Mouse (Mus musculus) common myeloid progenitor, adult 5-6 weeks (primary cell): ENCODE data around the gene 9230104L09Rik. TPM values are rescaled to one million over a fixed set of nuclear protein-coding genes. Genes with fewer than 3 reads are reported as not detected.
A peak's percentile ranks its signal among the peaks of the same experiment; 100 is the strongest.

Experiments used
- ATAC-seq: replicated peaks from 2 replicates; pipeline ENCODE4 v1.8.0; 2016; ENCODE audit warnings: low read depth, mild to moderate bottlenecking, moderate TSS enrichment, inconsistent platforms; ENCODE audit not compliant: poor library complexity, severe bottlenecking
- total RNA-seq: library from RNA; stranded (forward); fragments of 200-1000, 187-1606 nt; gene quantifications from 2 replicates; pipeline ENCODE4 v1.2.3, GENCODE M21; 2017

The 9230104L09Rik gene
- total RNA-seq, 1 experiment from 2014 or later: not detected

DNA sequence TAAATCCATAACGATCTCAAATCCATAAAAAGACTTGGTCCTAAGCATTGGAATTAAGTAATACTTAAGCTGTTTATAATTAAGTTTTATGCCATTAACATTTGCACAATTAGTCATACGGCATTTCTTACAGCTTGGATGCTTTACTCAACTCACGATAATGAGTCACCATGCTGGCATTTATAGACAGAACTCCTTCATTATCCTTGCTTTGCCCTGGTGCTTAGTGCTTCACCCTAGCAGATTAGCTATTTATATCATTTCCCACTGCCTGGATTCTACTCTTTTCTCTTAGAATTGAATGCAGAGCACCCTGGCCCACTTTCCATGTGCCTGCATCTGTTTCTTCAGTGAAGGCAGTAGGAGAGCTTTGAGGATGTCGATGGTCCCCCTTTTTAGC is 7.3 kb downstream of the 9230104L09Rik start:
- no peak for ATAC-seq

DNA sequence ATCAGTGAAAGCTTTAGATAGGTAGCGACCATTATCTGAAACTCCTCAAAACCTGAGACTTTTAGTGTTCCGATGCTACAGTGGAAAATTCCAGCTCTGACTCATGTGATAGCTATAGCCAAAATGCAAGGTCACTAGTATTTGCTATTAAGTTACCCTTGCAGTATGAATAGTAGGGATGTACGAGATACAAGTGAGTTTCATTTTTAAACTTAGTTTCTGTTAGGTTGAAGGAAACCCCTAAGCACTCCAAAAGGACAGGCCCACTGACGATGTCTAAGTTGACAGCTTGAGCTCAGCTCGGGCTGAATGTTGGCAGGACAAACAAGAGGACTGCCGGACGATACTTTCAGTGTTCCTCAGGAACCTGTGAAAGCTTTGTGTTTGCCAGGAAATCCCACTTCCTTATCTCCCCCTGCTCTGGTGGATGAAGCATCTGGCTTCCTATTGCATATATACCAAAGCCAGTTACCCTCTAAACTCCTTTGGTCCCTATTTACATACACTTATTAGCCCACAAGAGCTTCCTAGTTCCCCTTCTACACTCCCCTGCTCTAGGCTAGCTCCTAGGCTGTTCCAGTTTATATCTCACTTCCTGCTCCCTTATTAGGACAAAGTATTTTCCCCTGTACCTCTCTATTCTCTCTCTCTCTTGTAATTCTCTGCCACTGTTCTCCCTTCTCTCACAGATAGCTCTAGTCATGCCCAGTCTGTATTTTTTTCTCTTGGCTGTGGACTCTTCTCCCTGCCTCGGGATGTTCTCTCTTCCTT is 8.0 kb downstream of the 9230104L09Rik start:
- peak; percentile 98 for ATAC-seq

DNA sequence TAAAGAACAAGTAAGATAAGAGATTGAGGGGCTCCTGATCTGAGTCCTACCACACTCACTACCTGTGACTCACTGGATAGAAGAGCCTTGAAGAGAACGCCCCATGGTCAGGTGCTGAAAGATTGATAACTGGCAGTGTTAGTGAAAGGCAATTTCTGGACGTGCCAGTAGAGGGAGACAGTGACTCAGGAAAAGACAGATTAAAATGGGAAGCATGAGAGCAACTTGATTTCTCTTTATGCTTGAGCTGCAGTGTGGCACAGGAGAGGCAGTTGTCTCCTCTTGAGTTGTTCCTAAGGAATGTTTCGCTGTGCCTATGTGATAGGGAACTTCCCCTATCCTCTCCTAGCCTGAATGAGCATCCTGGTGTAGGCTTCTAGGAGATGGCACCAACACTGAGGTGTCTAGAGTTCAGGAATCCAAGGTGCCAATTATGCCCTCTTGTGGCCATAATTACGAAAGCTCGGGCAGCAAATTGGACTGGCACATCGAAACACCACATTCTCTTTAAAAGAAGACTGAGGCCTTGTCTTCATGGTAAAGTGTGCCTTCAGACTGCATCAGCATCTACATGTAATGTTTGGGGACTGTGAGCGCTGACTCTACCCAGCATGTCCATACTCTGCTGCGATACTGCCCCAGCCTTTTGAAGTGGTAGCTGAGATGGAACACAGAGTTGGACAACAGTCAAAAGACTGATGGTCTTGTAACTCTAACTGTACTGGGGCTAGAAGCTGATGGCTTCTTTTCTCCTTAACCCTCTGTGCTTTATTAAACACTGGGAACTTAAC is 13.5 kb downstream of the 9230104L09Rik start:
- peak; percentile 96 for ATAC-seq

DNA sequence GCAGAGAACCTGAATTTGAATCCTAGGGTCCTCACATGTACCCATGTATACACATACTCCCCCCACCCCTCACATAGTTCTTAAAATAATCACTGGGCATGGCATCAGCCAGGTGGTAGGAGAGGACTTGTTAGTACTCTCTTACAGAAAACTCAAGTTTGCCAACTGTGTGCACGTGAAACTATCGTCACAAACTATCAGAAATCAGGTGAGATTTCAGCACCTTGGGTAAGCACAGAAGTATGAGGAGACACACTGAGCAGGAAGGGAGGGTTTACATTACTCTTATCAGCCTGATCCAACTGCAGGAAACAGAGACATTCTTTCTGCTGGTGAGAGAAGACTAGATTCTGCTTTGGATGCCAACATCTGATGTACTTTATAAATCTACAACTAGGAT is 25.6 kb downstream of the 9230104L09Rik start:
- ATAC-seq: no peak

DNA sequence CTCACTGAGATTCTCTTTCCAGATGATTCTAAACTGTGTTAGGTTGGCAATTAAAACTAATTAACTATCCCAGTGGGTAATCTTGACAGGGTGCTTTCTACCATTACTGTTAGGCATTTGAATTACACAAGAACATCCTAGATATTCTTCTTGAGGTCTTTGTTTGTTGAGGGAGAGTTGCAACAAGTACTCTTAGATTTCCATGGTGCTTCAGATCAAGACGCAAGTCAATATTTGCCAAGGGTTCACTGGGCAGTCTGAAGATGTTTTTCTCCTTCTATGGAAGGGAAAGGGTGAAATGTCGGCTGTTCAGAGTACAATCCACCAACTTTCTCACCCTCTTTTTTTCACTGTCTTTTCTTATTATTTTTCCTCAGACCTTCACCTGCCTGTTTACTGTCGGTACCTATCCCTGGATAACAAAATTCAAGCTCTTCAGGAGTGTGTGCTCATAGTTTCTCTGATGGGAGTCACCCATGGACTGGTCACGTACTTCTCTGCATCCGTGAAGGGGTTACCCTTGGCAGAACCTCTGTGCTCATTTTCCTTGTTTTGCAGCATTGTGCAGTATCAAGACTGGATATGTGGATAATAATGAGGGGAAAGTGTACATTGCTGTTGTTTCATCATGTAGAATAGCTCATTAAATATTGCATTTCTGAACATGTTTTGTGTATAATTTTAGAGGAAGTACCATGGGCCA is 26.6 kb downstream of the 9230104L09Rik start:
- ATAC-seq: no peak

DNA sequence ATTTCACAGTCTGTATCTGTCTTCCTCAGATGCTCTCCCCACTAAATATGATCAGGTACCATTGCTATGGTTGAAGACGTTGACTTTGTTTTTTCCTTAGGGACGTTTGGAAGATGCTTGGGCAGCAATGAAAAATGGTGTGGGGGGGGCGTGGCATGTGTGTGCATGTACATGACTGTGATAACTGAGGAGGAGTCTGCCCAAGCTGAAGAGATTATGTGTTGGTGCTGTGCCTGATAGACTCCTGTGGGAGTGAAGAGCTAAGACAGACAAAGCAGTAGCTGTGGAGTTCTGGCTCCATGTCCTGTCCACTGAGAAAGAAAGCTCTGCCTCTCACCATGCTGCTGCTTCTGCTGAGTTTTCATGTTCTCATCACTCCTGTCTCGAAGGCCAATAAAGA is 29.9 kb downstream of the 9230104L09Rik start, which contains the start of gene Cst9:
Gene Cst9 (plus strand): TSS at position 236 of the 400 bp plus-strand sequence.
- ATAC-seq: no peak

DNA sequence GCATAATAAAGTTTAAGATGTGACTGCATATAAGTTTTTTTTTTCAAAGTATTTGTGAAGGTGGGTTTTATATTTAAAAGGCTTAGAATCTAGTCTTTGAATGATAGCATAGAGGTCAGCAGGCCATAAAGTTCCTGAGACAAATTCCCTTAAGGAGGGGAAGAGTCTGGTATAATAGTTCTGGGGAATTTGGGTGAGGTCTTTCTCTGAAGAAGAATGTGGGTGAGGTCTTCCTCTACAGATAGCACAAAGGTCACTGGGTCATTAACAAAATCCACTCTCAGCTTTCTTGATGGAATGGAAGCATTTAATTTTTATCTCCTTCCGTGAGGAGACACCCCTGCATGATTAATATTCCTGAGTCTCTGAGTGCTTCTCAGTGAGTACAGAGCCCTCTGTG is 38.9 kb downstream of the 9230104L09Rik start:
- ATAC-seq: no peak

DNA sequence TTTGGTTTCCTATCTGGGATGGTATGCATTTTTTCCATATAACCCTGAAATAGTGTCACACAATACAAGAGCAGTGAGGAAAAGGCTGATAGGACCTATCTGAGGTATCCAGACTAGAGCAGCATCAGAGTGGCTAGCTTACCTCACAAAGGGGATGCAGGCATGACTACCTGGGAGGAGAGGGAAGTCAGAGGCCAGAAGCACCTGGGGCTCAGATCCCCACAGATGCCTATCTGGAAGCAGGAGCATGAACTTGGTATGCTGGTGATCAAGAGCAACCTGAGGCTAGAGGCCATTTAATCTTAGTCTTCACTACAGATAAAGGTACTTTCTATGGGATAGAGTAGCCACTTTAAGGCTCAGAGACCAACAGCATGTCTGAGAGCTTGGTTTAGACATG is 44.9 kb downstream of the 9230104L09Rik start, which contains the start of gene Cst13:
Gene Cst13 (plus strand): TSS at position 173 of the 400 bp plus-strand sequence.
- no peak for ATAC-seq

DNA sequence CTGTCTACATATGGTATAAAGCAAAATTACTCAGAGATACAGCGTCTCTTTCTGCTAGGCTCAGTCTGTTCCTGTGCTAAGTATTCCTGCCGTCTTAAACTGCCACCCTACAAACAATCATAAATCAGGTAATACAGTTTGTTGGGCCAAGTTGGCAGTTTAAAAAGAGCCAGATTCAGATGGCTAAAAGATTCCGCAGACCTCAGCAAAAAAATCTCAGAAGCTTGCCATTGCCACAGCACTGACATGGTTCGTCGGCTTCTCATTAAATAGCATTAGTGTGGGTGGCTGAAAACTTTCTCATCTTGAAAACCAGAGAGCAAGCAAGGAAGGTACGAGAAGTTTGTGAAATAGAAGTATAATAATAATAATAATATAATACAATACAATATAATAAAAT is 58.1 kb downstream of the 9230104L09Rik start:
- no peak for ATAC-seq

DNA sequence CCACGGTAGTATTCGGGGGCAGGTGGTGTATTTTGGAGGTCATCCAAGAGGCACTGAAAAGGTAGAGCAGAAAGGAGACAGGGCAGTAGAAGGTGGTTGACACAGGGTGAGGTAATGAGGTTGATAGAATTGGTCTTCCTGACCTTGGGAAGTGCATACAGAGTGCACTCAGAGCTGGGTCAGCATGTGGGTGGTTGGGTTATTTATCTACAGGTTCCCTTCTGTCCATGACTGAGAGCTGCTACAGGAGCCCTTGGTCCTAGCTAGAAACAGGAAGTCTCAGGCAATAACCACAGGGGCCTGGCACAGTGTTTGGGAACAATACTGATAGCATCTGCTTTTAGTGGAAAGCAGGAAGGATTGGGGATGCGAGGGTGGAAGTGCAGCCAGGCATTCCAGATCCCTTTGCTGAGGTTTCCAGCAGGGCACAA is 63.3 kb downstream of the 9230104L09Rik start:
- peak; percentile 36; the same call in 1 of the 2 replicates for ATAC-seq

DNA sequence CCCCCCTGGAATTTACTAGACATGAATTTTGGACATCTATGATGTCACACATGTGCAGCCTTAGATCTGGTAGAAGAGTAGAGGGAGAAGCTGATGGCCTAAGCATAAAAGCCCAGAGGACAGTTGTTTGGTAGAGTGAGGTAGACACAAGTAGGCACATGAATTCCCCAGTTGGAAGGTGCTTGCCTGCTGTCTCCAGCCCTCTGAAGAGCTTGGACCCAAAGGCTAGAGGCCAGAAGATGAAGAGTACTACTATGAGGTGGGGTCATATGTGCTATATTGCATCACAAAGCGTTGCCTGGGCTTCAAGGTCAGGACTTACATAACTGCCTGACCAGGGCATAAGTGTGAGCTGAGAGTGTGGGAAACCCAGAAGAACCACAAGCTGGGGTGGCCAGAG is 66.4 kb downstream of the 9230104L09Rik start, which contains the start of gene Cst8:
Gene Cst8 (plus strand): TSS at position 301 of the 400 bp plus-strand sequence.
- ATAC-seq: no peak

Other genes with a start within 250 kb of the 9230104L09Rik start
- gene Nxt1, start 192.4 kb downstream of the 9230104L09Rik start, total RNA-seq: 34.9 and 40.3 TPM in 2 replicates
- 14.1 and 20.6 TPM in 2 replicates for gene Gzf1, start 184.0 kb downstream of the 9230104L09Rik start, total RNA-seq
- gene Napb, start 132.6 kb downstream of the 9230104L09Rik start, total RNA-seq: 1.1 and 2.1 TPM in 2 replicates
- gene Cstl1, start 114.7 kb downstream of the 9230104L09Rik start, total RNA-seq: not detected in 2 replicates
- not detected in 2 replicates for gene Cst11, start 93.5 kb downstream of the 9230104L09Rik start, total RNA-seq
- not detected in 2 replicates for gene 8030411F24Rik, start 83.0 kb downstream of the 9230104L09Rik start, total RNA-seq
- gene Cst12, start 75.7 kb downstream of the 9230104L09Rik start, total RNA-seq: not detected in 2 replicates
- gene Cst8, start 66.3 kb downstream of the 9230104L09Rik start, total RNA-seq: not detected in 2 replicates
- not detected in 2 replicates for gene Cst13, start 45.0 kb downstream of the 9230104L09Rik start, total RNA-seq
- gene Cst9, start 29.9 kb downstream of the 9230104L09Rik start, total RNA-seq: not detected in 2 replicates
- gene Cst3, start 10.7 kb upstream of the 9230104L09Rik start, total RNA-seq: 267 and 297 TPM in 2 replicates
- gene Gm1330, start 138.2 kb upstream of the 9230104L09Rik start, total RNA-seq: not detected in 2 replicates
- not detected in 2 replicates for gene Gm10750, start 152.2 kb upstream of the 9230104L09Rik start, total RNA-seq